Mouse (Mus musculus) cortical plate, adult 2 months (tissue): ENCODE data around the gene Frmd4a.
"Not testable (repeated sequence)": the region's sequence is repeated elsewhere in the genome, so short reads cannot be mapped to it uniquely, and the experiment has no call there.

Experiments used
- CTCF ChIP-seq: fragments of 200-500 bp; IDR thresholded peaks from 2 replicates; pipeline ENCODE4 v1.5.1; 2011; ENCODE audit warnings: mild to moderate bottlenecking, control low read depth, low read length; ENCODE audit not compliant: insufficient read depth; ENCODE audit errors: extremely low read depth
- POLR2A ChIP-seq: fragments of 200-500 bp; IDR thresholded peaks from 2 replicates; pipeline ENCODE4 v1.6.1; 2011; ENCODE audit warnings: mild to moderate bottlenecking, low read length, control low read depth; ENCODE audit not compliant: insufficient read depth; ENCODE audit errors: extremely low read depth

DNA sequence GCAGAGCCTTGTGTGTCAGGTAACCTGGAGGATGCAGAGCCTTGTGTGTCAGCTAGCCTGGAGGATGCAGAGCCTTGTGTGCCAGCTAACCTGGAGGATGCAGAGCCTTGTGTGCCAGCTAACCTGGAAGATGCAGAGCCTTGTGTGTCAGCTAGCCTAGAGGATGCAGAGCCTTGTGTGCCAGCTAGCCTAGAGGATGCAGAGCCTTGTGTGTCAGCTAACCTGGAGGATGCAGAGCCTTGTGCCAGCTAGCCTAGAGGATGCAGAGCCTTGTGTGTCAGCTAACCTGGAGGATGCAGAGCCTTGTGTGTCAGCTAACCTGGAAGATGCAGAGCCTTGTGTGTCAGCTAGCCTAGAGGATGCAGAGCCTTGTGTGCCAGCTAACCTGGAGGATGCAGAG is 601.6 kb downstream of the Frmd4a start:
- not testable (repeated sequence) for TF ChIP-seq CTCF, POLR2A
